Mouse (Mus musculus) MEL (cell line): ENCODE results near the gene Prkd2. TPM values are rescaled to one million over a fixed set of nuclear protein-coding genes. Genes with fewer than 3 reads are reported as not detected.

Source experiments
- DNase-seq: peaks from one replicate; pipeline ENCODE4 v3.0.0; 2011; ENCODE audit warnings: low read depth, low spot score
- H3K27ac ChIP-seq: 2 replicates; pipeline ENCODE4 v1.5.1; 2012; ENCODE audit warnings: low read depth, mild to moderate bottlenecking, control low read depth, low read length, moderate library complexity; ENCODE audit not compliant: control insufficient read depth
- H3K27me3 ChIP-seq, 2 experiments: fragments of 150-350 bp in 1 of 2; sonication (generic) in 1 of 2; 2 replicates each; pipeline ENCODE4 v1.6.1; 2012; ENCODE audit warnings: low read length in 2 of 2, mild to moderate bottlenecking in 2 of 2, improper control_type of control experiment in 1 of 2, moderate library complexity in 1 of 2; ENCODE audit not compliant: insufficient read depth in 2 of 2, control insufficient read depth in 1 of 2
- H3K36me3 ChIP-seq, 2 experiments: 2 replicates each; pipeline ENCODE4 v1.6.1; 2012 to 2014; ENCODE audit warnings: low read length in 2 of 2, improper control_type of control experiment in 1 of 2, inconsistent platforms in 1 of 2, mild to moderate bottlenecking in 1 of 2; ENCODE audit not compliant: insufficient read depth in 2 of 2, control insufficient read depth in 1 of 2
- H3K4me1 ChIP-seq, 2 experiments: fragments of 150-350 bp in 1 of 2; sonication (generic) in 1 of 2; 2 replicates each; pipeline ENCODE4 v1.6.1; 2012; ENCODE audit warnings: low read length in 2 of 2, improper control_type of control experiment in 1 of 2, mild to moderate bottlenecking in 1 of 2; ENCODE audit not compliant: insufficient read depth in 2 of 2, control insufficient read depth in 1 of 2
- H3K4me3 ChIP-seq, 2 experiments: fragments of 150-350 bp in 1 of 2; sonication (generic) in 1 of 2; 2 replicates each; pipeline ENCODE4 v1.5.1; 2012; ENCODE audit warnings: low read depth in 2 of 2, low read length in 2 of 2, mild to moderate bottlenecking in 2 of 2, moderate library complexity in 2 of 2, control low read depth in 1 of 2, improper control_type of control experiment in 1 of 2; ENCODE audit not compliant: control insufficient read depth in 1 of 2, insufficient read depth in 1 of 2
- H3K79me2 ChIP-seq: 2 replicates; pipeline ENCODE4 v1.6.1; 2012; ENCODE audit warnings: mild to moderate bottlenecking, low read length, moderate library complexity; ENCODE audit not compliant: control insufficient read depth, poor library complexity, insufficient read depth
- H3K9ac ChIP-seq: 2 replicates; pipeline ENCODE4 v1.6.1; 2012; ENCODE audit warnings: low read depth, mild to moderate bottlenecking, control low read depth, low read length, moderate library complexity; ENCODE audit not compliant: control insufficient read depth, poor library complexity, severe bottlenecking
- H3K9me3 ChIP-seq: fragments of 150-350 bp; sonication (generic); replicated peaks from 2 replicates; pipeline ENCODE4 v1.6.1; 2012; ENCODE audit warnings: mild to moderate bottlenecking, low read length, improper control_type of control experiment, moderate library complexity; ENCODE audit not compliant: insufficient read depth
- BHLHE40 ChIP-seq: IDR thresholded peaks from 2 replicates; pipeline ENCODE4 v1.6.1; 2012; ENCODE audit warnings: low read depth, mild to moderate bottlenecking, inconsistent platforms, low read length, improper control_type of control experiment, borderline replicate concordance
- ELF1 ChIP-seq: IDR thresholded peaks from 2 replicates; pipeline ENCODE4 v1.6.1; 2014; ENCODE audit warnings: low read depth, mild to moderate bottlenecking, inconsistent platforms, low read length, improper control_type of control experiment, moderate library complexity
- EP300 ChIP-seq, 2 experiments: IDR thresholded peaks; 2 replicates each; pipeline ENCODE4 v1.6.1; 2011; ENCODE audit warnings: improper control_type of control experiment in 2 of 2, low read length in 2 of 2, low read depth in 1 of 2, mild to moderate bottlenecking in 1 of 2
- ETS1 ChIP-seq: IDR thresholded peaks from 2 replicates; pipeline ENCODE4 v1.6.1; 2012; ENCODE audit warnings: low read depth, mild to moderate bottlenecking, inconsistent platforms, low read length, improper control_type of control experiment, moderate library complexity
- GATA1 ChIP-seq: IDR thresholded peaks from 2 replicates; pipeline ENCODE4 v1.6.1; 2011; ENCODE audit warnings: low read depth, low read length, improper control_type of control experiment
- HCFC1 ChIP-seq: IDR thresholded peaks from 2 replicates; pipeline ENCODE4 v1.6.1; 2012; ENCODE audit warnings: low read depth, mild to moderate bottlenecking, inconsistent platforms, low read length, improper control_type of control experiment, moderate library complexity
- MAFK ChIP-seq: IDR thresholded peaks from 2 replicates; pipeline ENCODE4 v1.6.1; 2011; ENCODE audit warnings: low read depth, mild to moderate bottlenecking, low read length, improper control_type of control experiment, borderline replicate concordance
- MAX ChIP-seq: IDR thresholded peaks from 2 replicates; pipeline ENCODE4 v1.6.1; 2011; ENCODE audit warnings: low read length, improper control_type of control experiment
- MAZ ChIP-seq: IDR thresholded peaks from 2 replicates; pipeline ENCODE4 v1.6.1; 2012; ENCODE audit warnings: low read depth, mild to moderate bottlenecking, inconsistent platforms, low read length, improper control_type of control experiment
- MEF2A ChIP-seq: IDR thresholded peaks from 2 replicates; pipeline ENCODE4 v1.6.1; 2014; ENCODE audit warnings: low read depth, mild to moderate bottlenecking, inconsistent platforms, low read length, improper control_type of control experiment; ENCODE audit not compliant: poor library complexity, insufficient replicate concordance, severe bottlenecking; ENCODE audit errors: extremely low read depth
- MYB ChIP-seq: IDR thresholded peaks from 2 replicates; pipeline ENCODE4 v1.6.1; 2011; ENCODE audit warnings: mild to moderate bottlenecking, low read depth, low read length, improper control_type of control experiment
- NELFE ChIP-seq: IDR thresholded peaks from 2 replicates; pipeline ENCODE4 v1.6.1; 2011; ENCODE audit warnings: low read depth, low read length, improper control_type of control experiment
- NRF1 ChIP-seq: IDR thresholded peaks from 2 replicates; pipeline ENCODE4 v1.6.1; 2014; ENCODE audit warnings: low read depth, mild to moderate bottlenecking, inconsistent platforms, low read length, improper control_type of control experiment, moderate library complexity; ENCODE audit not compliant: poor library complexity, insufficient read depth, severe bottlenecking
- POLR2A ChIP-seq, 2 experiments: IDR thresholded peaks; 2 replicates each; pipeline ENCODE4 v1.6.1; 2011 to 2012; ENCODE audit warnings: low read length in 2 of 2, mild to moderate bottlenecking in 2 of 2, control low read depth in 1 of 2, improper control_type of control experiment in 1 of 2, low read depth in 1 of 2, moderate library complexity in 1 of 2; ENCODE audit not compliant: control insufficient read depth in 1 of 2, insufficient read depth in 1 of 2, poor library complexity in 1 of 2
- POLR2AphosphoS2 ChIP-seq: IDR thresholded peaks from 2 replicates; pipeline ENCODE4 v1.6.1; 2011; ENCODE audit warnings: low read length, improper control_type of control experiment
- RCOR1 ChIP-seq: IDR thresholded peaks from 2 replicates; pipeline ENCODE4 v1.6.1; 2012; ENCODE audit warnings: low read depth, mild to moderate bottlenecking, inconsistent platforms, low read length, improper control_type of control experiment
- TAL1 ChIP-seq: IDR thresholded peaks from 2 replicates; pipeline ENCODE4 v1.6.1; 2012; ENCODE audit warnings: mild to moderate bottlenecking, inconsistent platforms, low read length, moderate library complexity, mixed read lengths
- TBP ChIP-seq: IDR thresholded peaks from 2 replicates; pipeline ENCODE4 v1.8.0; 2011; ENCODE audit warnings: low read depth, low read length, improper control_type of control experiment
- TCF12 ChIP-seq: IDR thresholded peaks from 2 replicates; pipeline ENCODE4 v1.6.1; 2014; ENCODE audit warnings: low read depth, mild to moderate bottlenecking, inconsistent platforms, low read length, improper control_type of control experiment, moderate library complexity
- UBTF ChIP-seq: IDR thresholded peaks from 2 replicates; pipeline ENCODE4 v1.6.1; 2012; ENCODE audit warnings: low read depth, mild to moderate bottlenecking, inconsistent platforms, low read length, improper control_type of control experiment, moderate library complexity, borderline replicate concordance; ENCODE audit not compliant: insufficient read depth
- ZC3H11A ChIP-seq: IDR thresholded peaks from 2 replicates; pipeline ENCODE4 v1.6.1; 2012; ENCODE audit warnings: low read depth, mild to moderate bottlenecking, inconsistent platforms, low read length, improper control_type of control experiment
- ZMIZ1 ChIP-seq: IDR thresholded peaks from 2 replicates; pipeline ENCODE4 v1.6.1; 2012; ENCODE audit warnings: low read depth, mild to moderate bottlenecking, inconsistent platforms, low read length, improper control_type of control experiment, moderate library complexity
- polyA plus RNA-seq, 2 experiments: library from polyadenylated mRNA; stranded (reverse) in 1 of 2; unstranded in 1 of 2; fragments of >175 nt in 1 of 2; fragments of >200 nt in 1 of 2; gene quantifications; 2 replicates each; pipeline versions ENCODE4 v1.2.1 to v1.2.4; 2012; ENCODE audit warnings: low replicate concordance in 2 of 2, low read depth in 1 of 2; ENCODE audit not compliant: insufficient read length in 2 of 2, insufficient read depth in 1 of 2, missing spikeins in 1 of 2
- total RNA-seq: library from RNA; depleted of rRNA; stranded (reverse); fragments of 300-350 nt; gene quantifications from 2 replicates; pipeline ENCODE4 v1.2.3, GENCODE M21; 2012

The Prkd2 gene
- total and polyA plus RNA-seq, 3 experiments, result 2.9 to 8.7 TPM; not detected in 1

DNA sequence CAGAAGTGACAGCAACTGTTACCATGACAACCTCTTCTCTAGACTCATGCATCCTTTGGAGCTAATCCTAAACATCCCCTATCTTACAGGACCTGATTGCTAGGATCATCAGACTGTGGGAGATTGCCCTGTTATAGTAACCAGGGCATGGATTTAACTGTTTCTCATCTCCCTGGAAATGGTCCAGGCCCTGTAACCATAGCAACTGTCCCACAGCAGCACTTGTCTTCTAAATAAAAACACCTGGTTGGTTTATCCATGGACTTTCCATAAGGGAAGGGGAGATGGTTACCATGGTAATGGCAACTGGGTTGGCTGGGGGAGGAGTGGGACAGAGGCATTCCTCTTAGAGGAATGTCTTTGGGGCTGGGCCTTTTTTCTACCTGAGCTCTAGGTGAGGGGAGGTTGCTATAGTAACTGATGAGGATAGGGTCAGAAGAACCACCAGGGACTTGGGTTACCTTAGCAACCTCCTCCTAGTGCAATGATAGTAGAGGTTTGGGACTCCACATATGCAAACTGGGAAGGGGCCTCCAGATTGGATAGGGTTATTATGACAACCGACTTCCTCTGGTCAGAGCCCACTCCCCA is 27.3 kb upstream of the Prkd2 start, which contains the start of gene Strn4 (continued):
- TF ChIP-seq TBP, result no peak
- no peak for TF ChIP-seq TCF12

DNA sequence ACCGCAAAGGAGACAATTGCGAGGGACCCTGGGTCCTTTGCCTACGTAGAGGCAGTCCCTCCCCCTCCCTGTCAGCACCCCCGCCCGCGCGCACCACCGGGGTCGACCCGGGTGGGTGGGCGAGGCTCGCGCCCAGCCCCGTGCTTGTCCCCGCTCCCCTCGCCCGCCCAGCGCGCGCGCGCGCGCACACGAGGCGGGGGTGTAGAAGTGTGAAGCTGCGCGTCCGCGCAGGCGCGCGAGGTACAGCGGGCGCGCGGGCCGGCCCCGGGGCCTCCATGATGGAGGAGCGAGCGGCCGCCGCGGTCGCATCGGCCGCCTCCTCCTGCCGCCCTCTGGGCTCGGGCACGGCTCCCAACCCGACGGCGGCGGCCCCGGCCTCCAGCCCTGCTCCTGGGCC is 26.6 kb upstream of the Prkd2 start:
- Histone ChIP-seq H3K9ac (peak overlapping the region; percentile 99), H3K4me1 (peaks cover 15 to 27% of the 10 kb centered on the region in 2 experiments), H3K36me3 (peaks cover 2 to 37% of the 10 kb centered on the region in 2 experiments), H3K4me3 (peak overlapping the region; percentile 65 to 99), H3K9me3 (no peaks in the 10 kb centered on the region), H3K27ac (peak overlapping the region; percentile 64), H3K27me3 (no peaks in the 10 kb centered on the region), H3K79me2 (peaks cover 48% of the 10 kb centered on the region)
- DNase-seq, result peak; percentile 83
- TF ChIP-seq RCOR1 (no peak), MAFK (no peak), ZMIZ1 (peak; percentile 77; the same call in 1 of the 2 replicates), MAX (peak; percentile 66), MYB (no peak), UBTF (0 out of 2 replicates have a peak, but pooled peaks have one; percentile 59), MEF2A (no peak), NRF1 (peak; percentile 78), HCFC1 (no peak; the same call in 1 of the 2 replicates), ETS1 (no peak), ZC3H11A (no peak), ELF1 (no peak), NELFE (peak; percentile 87), BHLHE40 (no peak), MAZ (no peak), POLR2A (IDR thresholded peaks at IDR 0.05; ENCODE audit: control insufficient read depth in 1 of 2, insufficient read depth in 1 of 2, low read depth in 1 of 2, low read length in 2 of 2, poor library complexity in 1 of 2) (peak; percentile 83 to 90; a peak in 3 of 4 replicates), TAL1 (no peak), POLR2AphosphoS2 (no peak; the same call in 1 of the 2 replicates), EP300 (IDR thresholded peaks at IDR 0.05; ENCODE audit: low read depth in 1 of 2, low read length in 2 of 2) (no peak), GATA1 (no peak)
